Mouse (Mus musculus) retina, postnatal 1 day (tissue): Measurements from ENCODE around the gene 4930486L24Rik.
"Not testable (repeated sequence)": the region's sequence is repeated elsewhere in the genome, so short reads cannot be mapped to it uniquely, and the experiment has no call there.

ENCODE experiments used
- DNase-seq: peaks from one replicate; pipeline ENCODE4 v3.0.0-alpha.2; 2012

The 4930486L24Rik gene

DNA sequence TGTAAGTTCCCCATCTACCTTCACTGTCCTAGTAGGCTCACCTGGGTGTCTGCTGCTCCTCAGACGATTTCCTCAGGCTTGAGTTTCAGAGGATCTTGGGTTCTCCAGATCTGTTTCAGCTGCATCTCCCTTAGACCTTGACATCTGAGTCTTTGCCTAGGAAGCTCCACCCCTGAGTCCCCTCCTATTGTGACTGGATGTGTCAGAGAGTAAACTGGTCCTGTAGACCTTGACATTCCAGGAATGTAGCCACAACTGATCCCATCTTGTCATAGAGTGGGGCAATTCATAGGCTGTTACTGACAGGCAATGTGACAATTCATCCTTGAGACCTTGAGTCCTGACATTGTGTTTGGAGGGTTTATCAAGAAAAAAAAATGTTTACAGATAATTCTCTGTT is at the start of gene 4930486L24Rik:
Gene 4930486L24Rik, minus strand, starts transcription at position 195 of the 400 bp plus-strand sequence.
- DNase-seq, result no peak

DNA sequence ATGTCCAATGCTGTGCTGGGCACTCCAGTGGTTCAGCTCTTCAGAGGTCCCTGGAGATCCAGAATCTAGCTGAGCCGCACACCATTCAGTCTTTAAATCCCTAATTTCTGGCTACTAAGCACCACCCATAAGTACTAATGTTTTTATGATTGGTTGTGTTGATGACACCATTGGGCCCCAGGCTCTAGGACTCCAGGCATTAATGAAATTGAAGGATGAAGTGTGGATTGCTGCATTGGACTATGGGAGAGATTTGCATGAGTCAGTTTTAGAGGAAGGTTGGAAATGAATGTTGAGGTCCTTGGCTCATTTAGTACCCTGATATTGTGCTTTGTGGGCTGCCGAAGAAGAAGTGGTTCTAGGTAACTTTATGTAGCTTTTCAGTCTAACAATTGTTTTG is 40.5 kb upstream of the 4930486L24Rik start, which contains the start of gene Tpbpb:
Gene Tpbpb, minus strand, starts transcription at position 101 of the 400 bp plus-strand sequence.
- not testable (repeated sequence) for DNase-seq

DNA sequence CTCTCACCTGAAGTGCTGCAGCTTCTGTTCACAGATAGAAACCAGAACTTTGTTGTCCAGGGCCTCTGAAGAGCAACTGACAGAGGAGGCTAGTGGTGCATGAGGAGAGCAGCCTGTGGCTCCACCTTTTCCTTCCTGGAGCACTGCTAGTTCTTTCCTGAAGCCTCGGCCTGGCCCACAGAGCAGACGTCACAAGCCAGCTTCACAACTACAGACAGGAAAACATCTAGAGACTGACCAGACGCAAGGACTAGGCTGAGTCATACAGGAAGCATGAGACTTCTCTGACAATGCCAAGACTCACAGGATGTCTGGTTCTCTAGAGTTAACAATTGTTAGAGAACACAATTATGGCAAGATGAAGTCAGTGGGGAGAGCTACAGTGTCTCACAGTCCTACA is 33.1 kb upstream of the 4930486L24Rik start, which contains the start of gene Ctla2b:
Gene Ctla2b, minus strand, starts transcription at position 120 of the 400 bp plus-strand sequence.
- DNase-seq, result no peak

DNA sequence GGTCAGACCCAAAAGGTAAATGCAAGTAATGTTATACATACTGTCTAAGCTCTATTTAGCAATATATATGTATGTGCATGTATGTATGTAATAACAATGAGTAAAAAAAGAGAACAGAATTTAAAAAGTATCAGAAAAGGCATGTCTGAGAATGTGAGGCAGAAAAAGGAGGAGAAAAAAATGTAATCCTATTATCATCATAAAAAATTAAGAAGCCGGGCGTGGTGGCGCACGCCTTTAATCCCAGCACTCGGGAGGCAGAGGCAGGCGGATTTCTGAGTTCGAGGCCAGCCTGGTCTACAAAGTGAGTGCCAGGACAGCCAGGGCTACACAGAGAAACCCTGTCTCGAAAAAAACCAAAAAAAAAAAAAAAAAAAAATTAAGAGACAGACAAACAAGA is 32.5 kb upstream of the 4930486L24Rik start, which contains the start of gene Gm49392:
Gene Gm49392, minus strand, starts transcription at position 101 of the 400 bp plus-strand sequence.
- not testable (repeated sequence) for DNase-seq

DNA sequence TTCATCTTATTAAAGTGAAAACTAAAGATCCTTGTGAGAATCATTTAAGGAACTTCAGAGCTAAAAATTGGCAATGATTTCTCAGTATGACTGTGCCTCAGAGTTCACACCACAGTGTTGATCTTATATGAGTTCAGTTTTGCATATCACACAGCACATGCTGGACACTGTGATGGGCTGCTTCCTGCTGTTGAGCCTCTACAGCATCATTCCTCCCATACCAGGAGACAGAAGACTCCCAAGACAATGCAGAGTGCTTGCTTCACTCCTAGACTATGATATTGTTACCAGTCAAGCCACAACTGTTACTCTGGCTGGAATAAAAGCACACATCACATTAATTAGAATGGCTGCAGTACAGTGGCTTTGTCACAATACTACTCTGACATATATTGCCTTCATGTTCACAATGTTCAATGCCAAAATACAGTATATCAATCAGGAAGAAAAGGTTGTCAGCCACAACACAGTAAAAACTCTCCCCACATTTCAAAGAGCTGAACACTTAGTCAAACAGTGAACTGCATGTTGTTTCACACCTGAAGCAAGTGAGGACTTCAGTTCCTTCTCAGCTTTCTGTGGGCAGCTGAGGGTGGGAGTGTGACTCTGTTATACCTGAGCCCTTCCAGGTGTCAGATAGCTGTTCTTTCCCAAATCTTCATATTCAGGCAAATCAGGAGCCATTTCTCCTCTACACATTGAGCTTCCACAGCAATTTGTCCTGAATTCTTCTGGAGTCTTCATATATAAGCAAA is 31.3 kb upstream of the 4930486L24Rik start:
- DNase-seq, result no peak

DNA sequence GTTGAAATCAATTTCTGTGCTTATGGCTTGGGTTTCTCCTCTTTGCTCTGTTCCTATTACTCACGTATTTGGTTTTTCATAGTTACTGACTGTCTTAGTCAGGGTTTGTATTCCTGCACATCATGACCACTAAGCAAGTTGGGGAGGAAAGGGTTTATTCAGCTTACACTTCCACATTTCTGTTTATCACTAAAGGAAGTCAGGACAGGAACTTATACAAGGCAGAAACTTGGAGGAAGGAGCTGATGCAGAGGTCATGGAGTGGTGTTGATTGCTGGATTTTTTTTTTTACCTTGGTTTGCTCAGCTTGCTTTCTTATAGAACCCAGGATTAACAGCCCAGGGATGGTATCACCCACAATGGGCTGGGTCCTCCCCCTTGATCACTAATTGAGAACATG is 28.0 kb upstream of the 4930486L24Rik start:
- DNase-seq, result no peak

DNA sequence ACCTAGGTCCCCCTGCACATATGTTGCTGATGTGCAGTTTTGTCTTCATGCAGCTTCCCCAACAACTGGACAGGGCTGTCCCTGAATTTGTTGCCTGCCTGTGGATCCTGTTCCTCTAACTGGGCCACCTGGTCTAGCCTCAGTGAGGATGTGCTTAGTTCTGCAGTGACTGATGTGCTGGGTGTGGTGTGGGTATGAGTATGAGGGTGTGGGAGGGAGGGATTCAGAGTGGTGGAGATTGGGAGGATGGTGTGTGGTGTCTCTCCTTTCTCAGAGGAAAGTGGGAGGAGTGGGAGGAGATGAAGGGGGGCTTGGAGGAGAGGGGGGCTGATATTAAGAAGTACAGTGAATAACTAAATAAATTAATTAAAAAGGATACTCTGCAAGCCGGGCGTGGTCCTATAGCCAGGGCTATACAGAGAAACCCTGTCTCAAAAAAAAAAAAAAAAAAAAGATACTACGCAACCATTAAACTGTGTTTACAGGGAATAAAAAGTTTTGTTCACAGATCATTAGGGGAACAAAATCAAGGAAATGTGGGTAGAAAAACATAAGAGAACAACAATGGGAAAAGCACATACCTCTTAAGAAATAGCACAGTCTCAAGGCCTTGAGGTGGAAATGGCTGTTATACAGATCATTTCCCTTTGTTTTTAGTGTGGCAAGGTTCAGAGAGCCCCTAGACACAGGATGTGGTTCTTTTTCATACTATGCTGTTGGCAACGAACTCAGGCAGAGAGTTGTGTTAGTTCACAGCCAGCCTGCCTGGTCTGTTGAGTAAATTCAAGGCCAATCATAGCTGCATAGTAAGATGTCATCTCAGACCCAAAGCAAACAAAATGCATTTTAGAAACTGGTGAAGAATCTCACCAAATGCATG is 15.8 kb downstream of the 4930486L24Rik start:
- no peak for DNase-seq

DNA sequence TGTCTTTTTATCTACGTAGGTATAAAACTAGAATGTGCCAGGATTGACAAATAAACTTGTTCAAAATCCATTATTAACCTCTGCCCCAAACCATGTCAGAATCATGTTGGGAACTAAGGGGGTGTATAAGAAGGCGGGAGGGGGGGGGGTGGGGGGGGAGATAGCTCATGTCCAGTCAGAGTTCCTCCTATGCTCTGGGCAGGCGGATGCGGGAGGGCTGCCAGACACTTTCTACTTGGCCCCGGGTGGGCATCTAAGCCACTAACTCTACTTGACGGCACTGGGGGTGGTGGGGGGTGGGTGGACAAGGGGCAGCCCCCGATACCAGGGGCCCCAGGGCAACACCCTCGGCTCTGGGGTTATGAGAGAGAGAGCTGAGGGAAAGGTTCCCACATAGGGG is 21.1 kb downstream of the 4930486L24Rik start:
- no peak for DNase-seq

DNA sequence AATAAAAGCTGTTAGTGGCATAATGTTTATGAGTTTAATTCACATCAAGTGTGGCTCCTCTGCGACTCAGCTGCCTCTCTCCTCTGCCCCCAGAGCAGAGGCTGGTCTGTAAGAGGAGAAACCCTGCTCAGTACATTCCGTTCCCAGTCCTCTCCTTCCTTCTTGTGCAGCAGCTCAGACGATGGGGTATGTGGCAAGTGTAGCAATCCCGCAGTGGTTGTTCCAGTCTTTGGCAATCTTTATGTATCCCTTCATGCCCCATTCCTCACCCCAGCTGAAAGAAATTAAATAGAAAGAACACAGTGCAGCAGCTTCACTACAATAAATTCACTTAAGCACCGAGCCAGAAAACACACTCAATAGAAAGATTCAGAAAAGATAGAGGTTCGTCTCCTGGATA is 21.6 kb downstream of the 4930486L24Rik start:
- no peak for DNase-seq

DNA sequence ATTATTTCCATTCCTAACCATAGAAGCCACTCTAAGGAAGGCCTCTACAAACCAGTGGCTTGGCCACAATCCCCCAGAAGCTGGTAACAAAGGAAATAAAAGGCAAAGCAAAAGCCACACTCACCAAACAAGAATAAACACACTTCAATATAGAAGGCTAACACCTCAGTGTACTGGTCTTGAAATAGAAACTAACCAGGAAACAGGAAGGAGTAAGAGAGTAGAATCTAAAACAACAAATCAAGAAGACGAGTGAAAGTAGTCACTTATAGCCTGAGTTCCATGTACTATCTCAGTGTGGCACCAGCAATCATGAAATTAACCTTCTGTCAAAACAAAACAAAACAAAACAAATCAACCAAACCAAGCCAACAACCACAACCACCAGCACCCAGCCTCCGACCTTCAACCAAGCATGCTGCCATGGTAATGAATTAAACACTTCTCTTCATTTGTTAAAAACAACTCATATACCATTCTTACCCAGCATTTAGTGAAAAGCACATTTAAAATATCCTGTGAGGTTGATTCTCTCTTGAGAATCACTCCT is 24.8 kb downstream of the 4930486L24Rik start:
- no peak for DNase-seq

DNA sequence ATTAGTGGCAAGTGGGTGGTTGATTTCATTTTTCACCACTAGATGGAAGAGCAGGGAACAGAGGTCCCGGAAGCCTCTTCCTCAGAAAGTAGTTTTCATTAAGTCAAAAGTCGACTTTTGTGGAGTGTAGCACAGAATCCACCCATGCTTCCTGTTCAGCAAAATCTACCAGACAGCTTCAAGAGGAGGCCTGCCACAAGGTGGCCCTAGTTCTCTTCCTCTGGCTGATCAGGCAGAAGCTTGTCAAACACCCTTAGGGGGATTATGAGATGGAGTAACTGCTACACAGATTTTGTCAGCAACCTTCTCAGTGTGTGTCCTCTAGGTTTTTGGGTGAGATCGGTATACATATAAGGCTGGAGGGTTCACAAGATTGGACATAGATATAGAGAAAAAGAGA is 38.2 kb downstream of the 4930486L24Rik start:
- no peak for DNase-seq

DNA sequence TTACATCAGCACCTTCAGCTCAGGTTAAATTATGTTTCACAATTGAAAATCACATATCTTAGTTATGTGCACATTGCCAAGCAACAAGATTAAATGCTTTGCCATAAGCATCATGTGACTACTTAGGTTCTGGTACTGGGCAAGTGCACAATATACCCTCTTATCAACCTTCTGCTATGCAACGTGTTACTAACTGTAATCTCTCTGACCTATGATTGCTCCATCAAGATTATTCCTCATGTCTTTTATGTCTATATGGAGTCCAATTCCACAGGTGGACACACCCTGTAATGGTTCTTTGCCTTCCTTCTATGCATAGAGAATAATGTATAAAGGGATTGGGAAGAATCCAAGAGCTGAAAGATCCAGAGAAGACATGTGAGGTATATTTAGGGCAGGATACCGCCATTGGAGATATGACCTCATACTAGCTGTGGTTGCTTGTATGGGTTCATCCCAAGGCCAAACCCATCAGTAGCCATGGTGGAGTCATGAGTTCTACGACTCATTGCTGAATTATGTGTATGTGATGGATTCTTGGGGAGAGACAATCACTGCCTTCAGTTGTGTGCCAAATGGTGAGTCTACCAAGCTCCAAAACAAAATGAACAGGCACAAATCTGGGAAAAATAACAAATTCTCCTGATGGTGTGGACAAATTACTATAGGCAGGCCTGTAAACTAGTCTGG is 43.6 kb downstream of the 4930486L24Rik start:
- DNase-seq, result no peak

DNA sequence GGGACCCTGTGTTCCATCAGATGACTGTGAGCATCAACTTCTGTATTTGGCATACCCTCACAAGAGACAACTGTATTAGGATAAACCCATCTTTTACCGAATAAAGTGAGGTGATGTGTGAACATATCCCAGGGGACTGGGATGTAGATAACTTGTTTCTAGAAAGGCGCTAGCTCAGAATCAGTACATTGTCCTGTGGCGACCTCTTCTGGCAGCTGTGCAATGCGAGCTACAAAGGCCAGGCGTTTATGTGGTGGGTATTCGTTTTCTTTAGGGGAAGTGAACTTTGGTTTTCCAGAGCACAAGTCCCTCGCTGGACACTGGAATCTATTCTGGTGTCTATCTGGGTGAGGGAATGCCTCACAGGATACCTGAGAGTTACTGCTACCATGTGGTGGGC is 44.8 kb downstream of the 4930486L24Rik start:
- DNase-seq, result peak; percentile 62

DNA sequence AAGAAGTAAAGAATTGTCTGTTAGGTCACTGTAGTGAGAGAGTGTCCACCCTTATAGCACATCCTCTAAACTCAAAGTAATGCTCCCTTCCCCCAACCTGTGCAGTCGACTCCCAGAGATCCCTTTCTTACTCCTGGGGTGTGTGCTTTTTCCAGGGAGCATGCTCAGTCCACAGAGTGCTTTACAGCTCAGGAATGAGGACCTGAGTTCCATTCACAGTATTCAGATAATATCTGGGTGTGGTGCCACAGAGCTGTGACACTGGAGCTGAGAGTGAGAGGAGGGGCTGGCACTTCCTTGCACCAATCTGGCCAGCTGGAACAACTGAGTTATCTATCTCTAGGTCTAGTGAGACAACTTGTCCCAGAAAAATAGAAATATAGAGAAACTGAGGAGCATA is 50.6 kb downstream of the 4930486L24Rik start:
- no peak for DNase-seq

DNA sequence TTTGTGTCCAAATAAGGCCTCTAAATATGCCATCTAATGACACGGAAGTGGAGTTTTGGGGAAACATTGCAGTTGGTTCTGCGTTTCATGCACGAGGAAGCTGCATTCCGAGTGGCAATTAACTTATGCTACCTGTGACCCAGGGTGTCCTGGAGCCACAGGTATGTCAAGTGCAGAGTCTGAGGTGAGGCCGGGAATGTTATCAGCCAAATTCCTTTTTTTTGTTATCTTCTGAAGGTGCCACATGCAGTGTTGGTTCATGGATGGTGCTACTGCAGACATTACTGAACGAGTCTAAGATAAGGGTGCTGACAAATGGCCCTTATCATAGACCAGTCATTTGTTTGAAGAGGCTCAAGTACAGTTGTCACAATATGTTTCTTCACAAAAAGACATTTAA is 51.5 kb downstream of the 4930486L24Rik start:
- DNase-seq, result no peak

DNA sequence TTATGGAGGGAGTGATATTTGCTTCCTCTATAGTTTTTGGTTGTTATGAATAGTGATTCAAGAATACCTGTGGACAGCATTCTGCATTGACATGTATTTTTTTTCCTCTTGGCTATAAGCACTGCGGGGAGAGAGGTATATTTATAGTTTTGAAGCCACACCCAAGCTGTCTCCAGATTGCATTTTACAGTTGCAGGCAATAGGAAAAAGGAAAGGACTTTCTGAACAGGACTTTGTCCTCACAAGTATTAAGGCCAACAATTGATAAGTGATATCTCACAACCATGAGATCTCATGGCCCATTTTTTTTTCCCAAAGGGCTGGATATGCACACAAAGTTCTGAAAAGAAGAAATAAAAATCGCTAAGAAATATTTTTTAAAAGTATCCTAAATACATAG is 54.6 kb downstream of the 4930486L24Rik start:
- DNase-seq, result no peak

DNA sequence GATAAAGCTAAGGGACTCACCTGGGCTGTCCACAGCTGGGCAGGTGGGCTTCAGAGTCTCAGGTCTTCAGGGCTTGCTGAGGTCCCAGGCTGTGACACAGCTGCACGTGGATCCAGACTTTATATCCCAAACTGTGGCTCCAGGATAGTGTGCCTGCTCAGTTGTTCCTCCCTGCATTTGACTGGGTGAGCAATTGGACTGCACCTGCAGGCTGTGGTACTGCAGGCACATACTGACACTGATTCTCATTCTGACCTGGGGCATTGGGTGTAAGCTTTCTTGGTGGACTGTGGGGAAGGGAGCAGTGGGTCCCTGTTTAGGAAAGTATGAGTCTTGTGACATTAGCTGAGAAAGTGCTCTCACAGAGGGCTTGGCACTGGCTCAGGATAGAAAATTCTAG is 61.5 kb downstream of the 4930486L24Rik start, which contains the start of gene Ctsll3:
Gene Ctsll3, minus strand, starts transcription at position 101 of the 400 bp plus-strand sequence.
- no peak for DNase-seq
